Comparison of ENCODE assay signal across 10 mouse cellular contexts in genomic region chr13:52283456-52283855, GRCm38 (mm10).
A peak's percentile ranks its signal among the peaks of the same experiment; 100 is the strongest.
DNase-seq lines count a peak whose midpoint lies in the region; ATAC-seq lines count a peak whose summit lies in the region.
"Had no signal": no experiment of that assay in that cellular context is flagged by ENCODE, and none has a peak within 500 bp of the region (broad histone marks: within the 10 kb centered on the region; RNA-seq: fewer than 3 reads in every experiment).

No protein-coding gene starts in this region.

- no peaks in the 10 kb centered on the region for H3K36me3 ChIP-seq in forebrain, embryonic 11.5 days (ENCODE audit: control insufficient read depth, insufficient read depth, low read length)
- no peaks in the 10 kb centered on the region for H3K36me3 ChIP-seq in forebrain, embryonic 13.5 days (ENCODE audit: poor library complexity, severe bottlenecking)
- H3K36me3 ChIP-seq: intestine, embryonic 15.5 days; limb, embryonic 12.5 days had no signal

- H3K4me3 ChIP-seq in forebrain, embryonic 11.5 days (ENCODE audit: low read depth, low read length): no peak overlapping the region
- no peak overlapping the region for H3K4me3 ChIP-seq in forebrain, embryonic 13.5 days
- H3K4me3 ChIP-seq: intestine, embryonic 15.5 days; limb, embryonic 12.5 days had no signal

- no peaks in the 10 kb centered on the region for H3K4me1 ChIP-seq in forebrain, embryonic 11.5 days (replicated peaks; ENCODE audit: control insufficient read depth, insufficient read depth, low read length)
- no peaks in the 10 kb centered on the region for H3K4me1 ChIP-seq in forebrain, embryonic 13.5 days
- H3K4me1 ChIP-seq: intestine, embryonic 15.5 days had no signal

- H3K27me3 ChIP-seq in forebrain, embryonic 11.5 days (ENCODE audit: control insufficient read depth, insufficient read depth, low read length): no peaks in the 10 kb centered on the region
- no peaks in the 10 kb centered on the region for H3K27me3 ChIP-seq in forebrain, embryonic 13.5 days
- H3K27me3 ChIP-seq: intestine, embryonic 15.5 days; limb, embryonic 12.5 days had no signal

- WGBS in forebrain, embryonic 11.5 days: 93% methylated on average over 11 of the region's 11 CpGs
- WGBS in forebrain, embryonic 13.5 days: 91% methylated on average over 11 of the region's 11 CpGs

- no peaks in the 10 kb centered on the region for H3K9me3 ChIP-seq in forebrain, embryonic 11.5 days (ENCODE audit: control insufficient read depth, low read length)
- H3K9me3 ChIP-seq in forebrain, embryonic 13.5 days (replicated peaks): no peaks in the 10 kb centered on the region
- H3K9me3 ChIP-seq: intestine, embryonic 15.5 days; limb, embryonic 12.5 days had no signal

- H3K27ac ChIP-seq in forebrain, embryonic 11.5 days (ENCODE audit: low read depth, low read length): no peak overlapping the region
- no peak overlapping the region for H3K27ac ChIP-seq in forebrain, embryonic 13.5 days
- H3K27ac ChIP-seq: intestine, embryonic 15.5 days; limb, embryonic 12.5 days had no signal

- H3K4me2 ChIP-seq in forebrain, embryonic 11.5 days (ENCODE audit: low read depth, low read length, severe bottlenecking): no peak overlapping the region
- H3K4me2 ChIP-seq in forebrain, embryonic 13.5 days: no peak overlapping the region
- H3K4me2 ChIP-seq: intestine, embryonic 15.5 days; limb, embryonic 12.5 days had no signal

- peak; percentile 22 for DNase-seq in 416B (ENCODE audit: low read depth)
- peak; percentile 93 for DNase-seq in heart, adult 11 months
- DNase-seq in heart, postnatal 4 days: peak; percentile 49
- peak; percentile 25 for DNase-seq in lung, postnatal 14 days
- DNase-seq in forebrain, embryonic 11.5 days (ENCODE audit: low spot score): no peak
- no peak for DNase-seq in kidney, postnatal 4 days
- no peak for DNase-seq in kidney, adult 18-20 months

- no peak overlapping the region for H3K9ac ChIP-seq in forebrain, embryonic 11.5 days (ENCODE audit: low read length)
- no peak overlapping the region for H3K9ac ChIP-seq in forebrain, embryonic 13.5 days
- H3K9ac ChIP-seq: intestine, embryonic 15.5 days; limb, embryonic 12.5 days had no signal

- ATAC-seq in forebrain, embryonic 11.5 days (replicated peaks; ENCODE audit: low FRiP score): no peak
- no peak for ATAC-seq in forebrain, embryonic 13.5 days
- ATAC-seq: intestine, embryonic 15.5 days had no signal

Comparison
In these comparisons a context has a peak if more than half of its experiments do, and no peak if none do; other contexts are left out.
1. DNase-seq: peak in 416B (single experiment), heart, adult 11 months (single experiment), heart, postnatal 4 days (single experiment) and lung, postnatal 14 days (single experiment); none in forebrain, embryonic 11.5 days (single experiment), kidney, postnatal 4 days (0 of 2) and kidney, adult 18-20 months (single experiment).